Mouse (Mus musculus) hindlimb bud, embryonic 11.5 days (tissue): ENCODE measurements around the gene Grk4.
A peak's percentile ranks its signal among the peaks of the same experiment; 100 is the strongest.
"Not testable (repeated sequence)": the region's sequence is repeated elsewhere in the genome, so short reads cannot be mapped to it uniquely, and the experiment has no call there.

Experiments used
- DNase-seq: peaks from one replicate; pipeline ENCODE4 v3.0.0-alpha.2; 2012; ENCODE audit warnings: low read depth, low spot score; ENCODE audit errors: extremely low spot score

Grk4 gene

DNA sequence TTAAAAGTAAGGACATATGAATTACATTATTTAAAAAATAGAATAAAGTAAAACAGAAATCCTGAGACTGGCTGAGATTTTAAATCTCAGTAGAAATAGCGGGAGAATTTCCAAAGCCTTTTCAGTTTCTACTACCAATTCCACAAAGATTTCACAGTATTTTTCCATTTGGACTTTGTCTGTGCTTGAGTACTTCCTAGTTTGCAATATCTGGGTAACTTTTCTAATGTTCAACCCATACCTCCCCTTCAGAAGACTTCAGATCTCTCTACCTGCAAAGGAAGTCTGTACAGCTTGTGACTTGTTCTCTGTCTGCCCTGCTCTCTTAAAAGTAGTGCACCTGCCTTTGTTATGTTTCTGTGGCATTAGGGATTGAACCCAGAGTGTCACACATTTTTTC is 48.3 kb downstream of the Grk4 start:
- DNase-seq = no peak

DNA sequence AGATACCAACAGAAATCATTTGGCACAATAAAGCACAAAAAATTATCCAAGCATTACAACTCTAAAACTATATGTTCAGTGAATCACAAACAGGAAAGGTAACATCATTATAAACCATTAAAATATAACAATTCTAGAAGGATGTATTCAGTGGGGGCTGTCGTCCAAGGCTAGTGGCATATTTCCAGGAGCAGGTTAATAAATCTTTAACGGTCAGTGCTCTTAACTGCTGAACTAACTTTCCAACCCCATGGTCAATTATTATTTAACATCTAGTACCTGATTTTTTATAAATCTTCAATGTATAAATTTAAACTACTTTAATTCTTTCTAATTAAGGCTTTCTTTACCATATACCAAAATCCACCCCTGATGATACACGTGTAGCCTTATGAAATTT is 54.2 kb downstream of the Grk4 start:
- not testable (repeated sequence) for DNase-seq

DNA sequence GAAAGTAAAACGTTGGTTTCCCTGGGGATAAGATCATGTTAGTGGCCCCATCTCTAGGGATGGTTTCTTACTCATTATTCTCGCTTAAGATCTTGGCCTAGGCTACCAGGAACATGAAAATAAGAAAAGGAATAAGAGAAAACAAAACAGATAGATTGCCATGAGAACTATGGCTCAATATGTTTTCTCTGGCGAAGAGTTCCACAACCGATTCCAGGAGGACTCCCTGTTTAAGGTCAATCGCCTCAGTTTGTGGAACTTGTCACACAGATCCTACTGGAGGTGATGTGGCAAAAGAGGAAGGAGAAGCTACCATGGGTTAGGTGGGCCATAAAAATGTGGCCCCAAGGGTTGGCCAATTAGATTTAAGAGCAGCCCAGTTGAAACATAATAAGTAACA is 54.6 kb downstream of the Grk4 start:
- no peak for DNase-seq

DNA sequence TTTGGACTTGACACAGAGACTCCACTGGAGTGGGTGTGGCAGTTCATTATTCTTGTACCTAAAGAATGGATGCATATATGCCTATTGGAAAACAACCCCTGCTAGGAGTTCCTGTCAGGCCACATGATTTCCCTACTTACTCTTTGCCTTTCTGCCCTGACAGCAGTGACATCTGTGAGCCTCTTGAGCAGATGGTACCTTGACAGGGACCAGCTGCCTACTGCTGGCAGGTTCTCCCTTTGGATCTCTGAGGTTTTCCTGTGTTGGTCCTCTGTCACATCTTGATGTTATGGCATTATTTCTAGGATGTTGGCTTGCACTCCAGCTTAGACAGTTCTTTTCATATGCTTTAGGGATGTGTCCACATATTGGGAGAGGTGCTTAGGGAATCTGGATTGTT is 69.0 kb downstream of the Grk4 start:
- no peak for DNase-seq

DNA sequence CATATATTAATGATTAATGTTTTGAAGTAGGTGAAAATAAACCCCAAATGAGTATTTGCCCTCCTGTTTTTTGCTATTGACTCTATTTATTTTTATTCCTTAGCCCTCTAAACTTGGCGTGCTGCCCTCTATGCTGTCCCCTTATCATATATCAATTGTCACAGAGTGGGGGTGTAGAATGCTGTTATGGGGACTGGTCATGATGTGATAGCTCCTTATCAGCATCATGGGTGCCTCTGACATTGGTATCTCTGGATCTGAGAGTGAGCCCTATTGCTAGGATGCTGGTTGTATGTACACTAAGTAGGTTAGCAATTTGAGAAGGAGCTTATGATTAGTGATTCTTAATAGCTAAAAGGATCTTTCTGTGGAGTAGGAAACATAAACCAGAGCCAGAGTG is 70.1 kb downstream of the Grk4 start:
- no peak for DNase-seq

DNA sequence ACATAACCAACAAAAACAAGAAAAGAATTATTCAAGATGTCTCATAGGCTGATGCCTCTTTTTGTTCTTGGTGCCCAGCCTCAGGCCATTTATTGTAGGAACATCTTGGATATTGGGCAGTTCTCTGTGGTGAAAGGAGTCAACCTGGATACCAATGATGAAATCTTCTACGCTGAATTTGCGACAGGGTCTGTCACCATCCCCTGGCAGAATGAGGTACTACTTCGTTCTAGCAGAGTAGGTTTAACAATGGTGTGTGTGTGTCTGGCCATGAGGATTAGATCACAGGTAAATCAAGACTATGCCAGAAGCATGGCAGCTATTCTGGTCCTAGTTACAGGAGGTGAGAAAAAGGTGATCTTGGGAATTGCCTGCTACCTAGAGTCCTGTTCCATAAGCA is 91.3 kb downstream of the Grk4 start:
- DNase-seq = no peak

DNA sequence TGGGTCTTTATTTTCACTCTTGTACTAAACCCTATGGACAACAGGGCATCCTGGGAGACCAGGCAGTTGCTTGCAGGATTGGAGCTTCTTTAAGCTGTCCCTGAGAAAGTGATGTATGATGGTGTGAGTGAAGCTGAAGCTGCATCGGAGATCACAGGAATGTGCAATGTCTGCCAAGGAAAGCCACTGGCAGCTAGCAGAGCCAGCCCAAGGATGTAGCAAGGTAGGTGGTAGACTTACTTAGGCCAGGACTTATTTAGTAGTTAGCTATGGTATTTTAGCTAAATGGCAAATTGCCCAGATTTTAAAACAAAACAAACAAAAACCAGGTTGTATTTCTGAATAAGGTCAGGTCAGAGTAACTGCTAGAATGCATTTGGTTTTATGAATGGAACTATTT is 98.6 kb downstream of the Grk4 start:
- DNase-seq = no peak

DNA sequence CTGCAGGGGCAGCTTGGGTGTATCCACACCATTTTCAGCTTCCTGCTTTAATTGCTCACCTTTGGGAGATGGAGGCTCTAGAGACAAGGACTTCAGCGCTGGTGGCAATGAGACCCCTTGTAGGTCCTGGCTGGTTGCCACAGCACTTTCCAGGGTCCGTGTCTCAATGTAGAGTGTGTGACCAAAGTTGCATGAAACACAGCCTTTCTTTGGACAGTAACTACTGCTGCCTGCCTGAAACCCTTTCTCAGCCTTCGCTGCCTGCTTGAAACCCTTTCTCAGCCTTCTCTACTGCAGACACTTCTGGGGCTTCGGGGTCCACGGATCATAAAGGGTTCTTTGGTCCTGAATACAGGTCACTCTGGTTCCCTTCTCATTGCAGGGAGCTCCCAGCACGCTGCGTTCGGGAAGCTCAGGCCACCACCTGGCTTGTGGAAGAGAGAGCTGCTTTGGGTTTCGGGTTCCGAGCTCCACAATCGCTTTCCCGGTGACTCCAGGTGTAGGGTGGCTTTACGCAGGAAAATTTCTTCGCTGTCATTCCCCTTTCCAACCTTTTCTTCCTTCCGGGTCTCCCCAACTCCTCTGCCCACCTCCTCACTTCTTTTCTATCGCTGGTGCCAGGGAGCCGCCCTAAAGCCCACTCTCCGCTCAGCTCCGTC is 100.8 kb downstream of the Grk4 start:
- DNase-seq = no peak

DNA sequence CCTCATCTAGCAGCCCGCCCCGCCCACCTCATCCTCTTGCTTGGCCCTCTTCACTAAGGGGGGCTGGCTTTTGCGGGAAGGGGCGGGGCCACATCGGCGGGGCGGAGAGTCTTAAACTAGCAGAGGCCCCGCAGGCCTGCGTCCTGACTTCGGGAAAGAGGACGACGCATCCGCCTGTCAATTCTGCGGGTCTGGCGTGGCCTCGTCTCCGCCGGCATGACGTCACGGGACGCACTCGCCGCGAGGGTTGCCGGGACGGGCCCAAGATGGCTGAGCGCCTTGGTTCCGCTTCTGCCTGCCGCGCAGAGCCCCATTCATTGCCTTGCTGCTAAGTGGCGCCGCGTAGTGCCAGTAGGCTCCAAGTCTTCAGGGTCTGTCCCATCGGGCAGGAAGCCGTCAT is 101.3 kb downstream of the Grk4 start, which contains the start of gene Htt:
Gene Htt, plus strand, starts transcription at position 232 of the 400 bp plus-strand sequence.
- DNase-seq = peak; percentile 73

DNA sequence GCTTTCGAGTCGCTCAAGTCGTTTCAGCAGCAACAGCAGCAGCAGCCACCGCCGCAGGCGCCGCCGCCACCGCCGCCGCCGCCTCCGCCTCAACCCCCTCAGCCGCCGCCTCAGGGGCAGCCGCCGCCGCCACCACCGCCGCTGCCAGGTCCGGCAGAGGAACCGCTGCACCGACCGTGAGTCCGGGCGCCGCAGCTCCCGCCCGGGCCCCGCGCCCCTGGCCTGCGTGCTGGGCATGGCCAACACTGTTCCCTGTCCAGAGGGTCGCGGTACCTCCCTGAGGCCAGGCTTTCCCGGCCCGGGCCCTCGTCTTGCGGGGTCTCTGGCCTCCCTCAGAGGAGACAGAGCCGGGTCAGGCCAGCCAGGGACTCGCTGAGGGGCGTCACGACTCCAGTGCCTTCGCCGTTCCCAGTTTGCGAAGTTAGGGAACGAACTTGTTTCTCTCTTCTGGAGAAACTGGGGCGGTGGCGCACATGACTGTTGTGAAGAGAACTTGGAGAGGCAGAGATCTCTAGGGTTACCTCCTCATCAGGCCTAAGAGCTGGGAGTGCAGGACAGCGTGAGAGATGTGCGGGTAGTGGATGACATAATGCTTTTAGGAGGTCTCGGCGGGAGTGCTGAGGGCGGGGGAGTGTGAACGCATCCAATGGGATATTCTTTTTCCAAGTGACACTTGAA is 101.9 kb downstream of the Grk4 start:
- no peak for DNase-seq

DNA sequence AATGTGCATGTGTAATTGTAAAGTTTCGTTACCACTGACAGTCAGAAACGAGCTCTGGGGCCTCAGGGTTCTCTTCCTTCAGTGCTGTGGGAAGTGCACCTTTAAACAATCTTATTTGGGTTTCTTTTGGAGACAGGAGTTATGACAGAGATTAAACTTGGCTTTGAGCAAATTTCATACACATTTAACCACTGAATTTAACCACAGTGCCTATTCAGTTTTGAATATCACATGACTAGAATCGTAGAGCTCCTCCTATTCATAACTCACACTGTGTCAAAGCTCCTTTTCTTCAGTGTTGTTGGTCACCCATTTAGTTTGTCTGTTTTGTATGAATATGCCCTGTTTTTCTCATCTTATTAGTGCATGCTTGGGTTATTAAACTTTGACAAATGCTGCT is 111.6 kb downstream of the Grk4 start:
- no peak for DNase-seq

DNA sequence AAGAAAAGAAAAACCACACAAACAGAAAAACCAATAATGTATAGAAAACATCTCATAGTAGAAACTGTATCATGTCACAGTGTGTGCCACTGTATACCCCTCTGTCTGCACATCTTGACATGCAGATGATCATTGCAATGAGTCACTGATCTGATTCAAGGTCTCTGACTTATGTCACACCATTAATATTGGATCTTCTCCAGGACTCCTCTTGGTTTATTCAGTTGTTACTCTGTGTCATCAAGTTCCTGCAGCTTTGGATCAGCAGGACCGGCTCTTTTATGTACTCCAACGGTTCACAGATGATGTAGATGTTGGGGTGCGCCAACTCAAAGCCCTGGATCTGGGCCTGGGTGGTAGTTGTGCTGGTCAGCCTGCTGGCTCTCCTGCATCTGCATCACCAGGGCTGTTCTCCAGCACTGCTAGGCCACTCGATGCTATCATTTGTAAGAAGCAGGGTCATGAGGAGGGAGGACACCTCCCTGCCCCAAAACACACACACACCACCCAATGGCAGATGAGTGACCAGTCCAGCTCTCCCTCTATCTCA is 112.6 kb downstream of the Grk4 start:
- no peak for DNase-seq

DNA sequence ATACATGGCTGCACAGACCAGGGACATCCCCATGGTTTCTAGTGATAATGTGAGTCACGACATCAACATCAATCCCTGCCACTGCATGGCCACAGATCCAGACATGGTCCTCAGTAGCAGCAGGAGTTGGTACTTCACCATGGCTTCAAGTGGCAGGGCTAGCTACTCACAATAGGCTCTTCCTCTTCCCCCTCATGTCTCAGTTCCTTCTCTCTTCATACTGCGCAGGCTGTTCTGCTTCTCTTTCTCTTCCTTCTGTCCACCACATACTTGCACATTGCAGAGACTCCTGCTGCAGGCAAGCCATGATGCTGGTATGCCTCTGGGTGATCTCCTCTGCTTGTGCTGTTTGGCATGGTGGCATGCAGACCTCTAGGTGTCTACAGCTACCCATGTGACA is 113.2 kb downstream of the Grk4 start:
- no peak for DNase-seq

DNA sequence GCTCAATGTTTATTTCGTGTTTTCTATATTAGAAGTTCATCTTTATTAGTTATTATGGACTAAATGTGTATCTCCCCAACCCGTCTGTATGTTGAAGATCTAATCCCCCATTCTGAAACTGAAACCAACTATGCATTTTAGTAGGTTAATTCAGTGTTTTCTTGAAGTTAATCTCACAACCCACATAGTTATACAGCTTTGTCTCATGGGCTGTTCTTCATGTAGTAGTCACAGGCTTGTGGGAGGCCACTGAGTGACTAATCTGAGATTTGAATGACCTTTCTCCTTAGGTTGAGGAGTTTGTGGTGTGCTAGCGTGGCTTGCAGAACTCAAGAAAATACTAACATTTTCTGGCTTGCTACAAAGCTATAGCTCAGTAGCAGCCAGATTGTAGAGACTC is 124.8 kb downstream of the Grk4 start:
- DNase-seq = no peak

DNA sequence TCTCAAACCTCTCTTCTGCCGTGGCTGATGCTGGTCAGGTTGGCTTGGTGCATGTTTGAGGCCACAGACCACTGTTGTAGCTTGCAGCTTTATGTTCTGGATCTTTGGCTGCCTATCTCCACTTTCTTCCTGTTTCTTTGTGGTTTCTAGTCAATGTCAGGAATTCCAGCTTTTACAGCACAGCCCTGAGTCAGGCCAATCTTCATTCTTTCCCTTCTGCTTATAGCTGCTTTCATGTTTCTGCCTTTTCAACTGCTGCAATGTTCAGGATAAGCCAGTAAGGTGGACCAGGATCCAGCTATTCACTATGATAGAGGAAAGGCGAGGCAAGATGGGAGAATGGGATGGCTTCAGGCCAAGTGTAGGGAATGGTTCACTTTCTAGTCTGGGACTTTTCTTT is 131.0 kb downstream of the Grk4 start:
- DNase-seq = no peak

DNA sequence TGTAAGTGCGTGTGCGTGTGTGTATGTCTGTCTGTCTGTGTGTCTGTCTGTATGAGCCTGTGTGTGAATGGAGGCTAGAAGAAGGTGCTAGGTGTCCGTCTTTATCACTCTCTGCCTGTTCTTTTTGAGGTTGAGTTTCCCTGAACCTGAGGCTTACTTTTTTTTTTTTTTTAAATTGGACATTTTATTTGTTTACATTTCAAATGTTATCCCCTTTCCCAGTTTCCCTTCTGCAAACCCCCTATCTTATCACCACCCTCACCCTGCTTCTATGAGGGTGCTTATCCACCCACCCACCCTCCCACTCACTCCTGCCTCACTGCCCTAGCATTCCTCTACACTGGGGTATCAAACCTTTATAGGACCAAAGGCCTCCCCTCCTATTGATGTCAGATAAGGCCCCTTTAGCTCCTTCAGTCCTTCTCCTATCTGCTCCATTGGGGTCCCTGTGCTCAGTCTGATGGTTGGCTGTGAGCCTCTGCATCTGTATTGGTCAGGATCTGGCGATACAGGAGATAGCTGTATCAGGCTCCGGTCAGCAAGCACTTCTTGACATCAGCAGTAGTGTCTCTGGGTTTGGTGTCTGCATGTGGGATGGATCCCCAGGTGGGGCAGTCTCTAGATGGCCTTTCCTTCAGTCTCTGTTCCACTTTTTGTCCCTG is 140.2 kb downstream of the Grk4 start:
- DNase-seq = no peak
